Mouse (Mus musculus) erythroblast, embryonic 14.5 days (primary cell): Measurements from ENCODE around the gene Mboat7.

Experiments
- GATA1 ChIP-seq: IDR thresholded peaks from 2 replicates; pipeline ENCODE4 v1.6.1; 2012; ENCODE audit warnings: low read length, inconsistent platforms, mixed read lengths
- TAL1 ChIP-seq: IDR thresholded peaks from 3 replicates; pipeline ENCODE4 v1.6.1; 2012; ENCODE audit warnings: low read length, inconsistent platforms, mixed read lengths

GRCm38 (mm10) chr7:3630478-3630815, 62.9 kb downstream of the Mboat7 start:
- no peak for TF ChIP-seq GATA1
- no peak for TF ChIP-seq TAL1
